In the genomic region with DNA sequence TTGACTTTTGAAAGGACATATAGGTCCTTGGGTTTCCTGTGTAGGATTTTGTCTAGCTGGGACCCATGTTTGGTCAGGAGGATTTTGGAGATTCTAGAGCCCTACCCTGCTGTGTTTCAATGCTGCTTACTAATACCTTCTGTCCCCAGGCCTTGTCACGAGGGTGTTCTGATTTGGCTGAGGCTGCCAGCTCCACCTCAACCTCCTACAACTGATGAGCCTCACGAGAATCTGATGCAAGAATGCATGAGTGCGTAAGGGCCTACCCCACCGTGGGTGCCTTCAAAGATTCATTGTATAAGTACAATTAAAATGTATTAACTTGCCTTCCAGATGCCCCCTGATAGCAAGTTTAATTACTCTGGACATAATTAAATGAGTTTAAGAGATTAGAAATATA, we compare ENCODE assay signal across 26 mouse cellular contexts.
"Had no signal": no experiment of that assay in that cellular context is flagged by ENCODE, and none has a peak within 500 bp of the region (broad histone marks: within the 10 kb centered on the region; RNA-seq: fewer than 3 reads in every experiment).

No protein-coding gene starts in this region.

- H3K4me3 ChIP-seq: left cerebral cortex, adult 2 months; limb, embryonic 13.5 days; liver, embryonic 12.5 days; liver, embryonic 15.5 days; lung, embryonic 15.5 days; midbrain, embryonic 15.5 days; neural tube, embryonic 12.5 days; neural tube, embryonic 15.5 days had no signal

- H3K36me3 ChIP-seq: limb, embryonic 13.5 days; liver, embryonic 12.5 days; liver, embryonic 15.5 days; lung, embryonic 15.5 days; midbrain, embryonic 15.5 days; neural tube, embryonic 12.5 days; neural tube, embryonic 15.5 days had no signal

- H3K4me1 ChIP-seq: liver, embryonic 15.5 days; midbrain, embryonic 15.5 days had no signal

- DNase-seq: kidney, adult 2 months; kidney, postnatal 36 days; layer of hippocampus, postnatal 36 days; left cerebral cortex, postnatal 4 days; liver; lung, adult 18-20 months; lung, postnatal 10 days; lung, postnatal 36 days; right cerebral cortex, adult 18-20 months; right cerebral cortex, postnatal 14 days; right cerebral cortex, postnatal 4 days; spleen, adult 18-20 months; thymus, adult 2 months; thymus, postnatal 14 days; thymus, postnatal 4 days had no signal

- H3K27me3 ChIP-seq: limb, embryonic 13.5 days; liver, embryonic 12.5 days; liver, embryonic 15.5 days; lung, embryonic 15.5 days; midbrain, embryonic 15.5 days; neural tube, embryonic 12.5 days; neural tube, embryonic 15.5 days had no signal

- H3K27ac ChIP-seq: kidney, postnatal 0 days; left cerebral cortex, adult 2 months; limb, embryonic 13.5 days; liver, embryonic 12.5 days; liver, embryonic 15.5 days; midbrain, embryonic 15.5 days; neural tube, embryonic 12.5 days; neural tube, embryonic 15.5 days; stomach, postnatal 0 days had no signal

- H3K9ac ChIP-seq: limb, embryonic 13.5 days; liver, embryonic 12.5 days; liver, embryonic 15.5 days; lung, embryonic 15.5 days; midbrain, embryonic 15.5 days; neural tube, embryonic 12.5 days; neural tube, embryonic 15.5 days had no signal

- H3K9me3 ChIP-seq: limb, embryonic 13.5 days; liver, embryonic 12.5 days; liver, embryonic 15.5 days; lung, embryonic 15.5 days; midbrain, embryonic 15.5 days; neural tube, embryonic 12.5 days; neural tube, embryonic 15.5 days had no signal

- H3K4me2 ChIP-seq: limb, embryonic 13.5 days; liver, embryonic 12.5 days; liver, embryonic 15.5 days; lung, embryonic 15.5 days; midbrain, embryonic 15.5 days; neural tube, embryonic 12.5 days; neural tube, embryonic 15.5 days had no signal

- ATAC-seq: intestine, postnatal 0 days; liver, embryonic 12.5 days; midbrain, embryonic 15.5 days had no signal
